Comparison of ENCODE assay signal across 7 mouse cellular contexts in the genomic region with DNA sequence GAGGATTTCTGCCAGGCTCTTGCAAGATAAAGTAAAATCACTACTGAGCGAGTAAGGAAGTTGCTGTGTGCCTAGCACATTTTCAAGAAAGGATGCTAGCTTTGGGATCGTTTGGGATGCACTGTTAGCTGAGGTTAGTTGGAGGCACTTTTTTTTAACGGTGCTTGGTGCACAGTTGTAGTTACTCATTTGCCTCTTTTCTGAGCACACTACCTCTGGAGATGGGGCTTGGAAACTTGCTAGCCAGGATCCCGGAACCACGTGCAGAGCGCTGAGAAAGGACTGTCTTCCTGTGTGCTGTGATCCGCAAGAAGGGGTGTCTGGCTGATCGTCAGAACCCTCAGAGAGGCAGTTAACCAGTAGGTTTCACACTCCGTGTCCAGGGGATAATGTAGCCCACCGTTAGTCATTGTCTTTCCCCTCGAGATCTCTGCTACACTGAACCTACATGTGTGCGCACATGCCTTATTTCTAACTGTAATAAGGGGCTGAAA. TPM values are rescaled to one million over a fixed set of nuclear protein-coding genes. Genes with fewer than 3 reads are reported as not detected.
DNase-seq lines count a peak whose midpoint lies in the region; ATAC-seq and TF ChIP-seq lines count a peak whose summit lies in the region.

No protein-coding gene starts in this region.

- H3K4me3 ChIP-seq in E14TG2a.4 (replicated peaks; ENCODE audit: low read length): peak overlapping the region; percentile 72
- peak overlapping the region; percentile 33 for H3K4me3 ChIP-seq in hindbrain, embryonic 15.5 days
- peak overlapping the region; percentile 6; the same call in 1 of the 2 replicates for H3K4me3 ChIP-seq in macrophage (ENCODE audit: inconsistent target)

- no peaks in the 10 kb centered on the region for H3K79me2 ChIP-seq in macrophage (ENCODE audit: inconsistent target)

- 12% methylated on average over 12 of the region's 12 CpGs for WGBS in hindbrain, embryonic 15.5 days
- WGBS in macrophage (ENCODE audit: missing documents): 13% methylated on average over 12 of the region's 12 CpGs

- H3K27me3 ChIP-seq in E14TG2a.4 (ENCODE audit: insufficient read depth, low read length): peaks cover 67% of the 10 kb centered on the region
- H3K27me3 ChIP-seq in hindbrain, embryonic 15.5 days: peaks cover 9% of the 10 kb centered on the region; the same call in 1 of the 2 replicates

- H3K4me2 ChIP-seq in hindbrain, embryonic 15.5 days: peak overlapping the region; percentile 71

- no peak for TF ChIP-seq CTCF in E14TG2a.4 (conservative IDR thresholded peaks at IDR 0.05; ENCODE audit: low read length)

- no peaks in the 10 kb centered on the region for H3K36me3 ChIP-seq in E14TG2a.4 (ENCODE audit: insufficient read depth, low read length)
- H3K36me3 ChIP-seq in hindbrain, embryonic 15.5 days: no peaks in the 10 kb centered on the region
- no peaks in the 10 kb centered on the region for H3K36me3 ChIP-seq in macrophage (ENCODE audit: inconsistent target)

- 0 out of 2 replicates have a peak overlapping the region, but pooled peaks have one; percentile 7 for H3K9ac ChIP-seq in hindbrain, embryonic 15.5 days

- peak; percentile 37 for DNase-seq in brain, adult 2 months (ENCODE audit: low read depth, low spot score)
- DNase-seq in thymus, postnatal 36 days: peak; percentile 21 to 33
- DNase-seq in urinary bladder, postnatal 14 days (ENCODE audit: low spot score): no peak
- DNase-seq in urinary bladder, postnatal 4 days (ENCODE audit: low spot score in 2 of 2): no peak

- peaks cover 36% of the 10 kb centered on the region for H3K4me1 ChIP-seq in E14TG2a.4 (replicated peaks; ENCODE audit: low read depth, low read length)
- peaks cover 16% of the 10 kb centered on the region for H3K4me1 ChIP-seq in hindbrain, embryonic 15.5 days (replicated peaks)

- no peak for ATAC-seq in hindbrain, embryonic 15.5 days (ENCODE audit: low FRiP score, low read depth)

- H3K27ac ChIP-seq in hindbrain, embryonic 15.5 days (replicated peaks): no peak overlapping the region
- no peak overlapping the region for H3K27ac ChIP-seq in macrophage

- H3K9me3 ChIP-seq in E14TG2a.4 (ENCODE audit: low read length): no peaks in the 10 kb centered on the region
- no peaks in the 10 kb centered on the region for H3K9me3 ChIP-seq in hindbrain, embryonic 15.5 days

RNA-seq across cellular contexts. Expression of a gene that starts 0.6 kb away (rescaled TPM):
- polyA plus RNA-seq in hindbrain, embryonic 15.5 days (2015; fragmentation: Nextera tagmentation; extraction: Ambion mirVana): 5.3 and 6.6 TPM in 2 replicates
- total RNA-seq in macrophage (2018; cell fraction: chromatin; rRNA removed): under 1 TPM in 1 of 26 experiments, not detected in 25; 0.28 TPM
- total RNA-seq in macrophage (2018; cell fraction: cytosol; rRNA removed): under 1 TPM in 1 of 26 experiments, not detected in 25; 0.05 TPM
- total RNA-seq in macrophage (2018; cell fraction: nucleus; rRNA removed): not detected
- polyA plus RNA-seq in macrophage (2018): 0.09 to 0.11 TPM in 2 of 3 replicates, not detected in the other

Comparison
In these comparisons a context has a peak if more than half of its experiments do, and no peak if none do; other contexts are left out.
1. H3K4me3 ChIP-seq: peak in every context shown above with its lines; median percentile 72 in E14TG2a.4; 33 in hindbrain, embryonic 15.5 days; 6 in macrophage.
2. DNase-seq: peak in brain, adult 2 months (single experiment) and thymus, postnatal 36 days (2 of 2); none in urinary bladder, postnatal 14 days (single experiment) and urinary bladder, postnatal 4 days (0 of 2).